Mouse (Mus musculus): Measurements from ENCODE around the gene Nme3.
"Not testable (repeated sequence)": the region's sequence is repeated elsewhere in the genome, so short reads cannot be mapped to it uniquely, and the experiment has no call there.

Gene Nme3

DNA sequence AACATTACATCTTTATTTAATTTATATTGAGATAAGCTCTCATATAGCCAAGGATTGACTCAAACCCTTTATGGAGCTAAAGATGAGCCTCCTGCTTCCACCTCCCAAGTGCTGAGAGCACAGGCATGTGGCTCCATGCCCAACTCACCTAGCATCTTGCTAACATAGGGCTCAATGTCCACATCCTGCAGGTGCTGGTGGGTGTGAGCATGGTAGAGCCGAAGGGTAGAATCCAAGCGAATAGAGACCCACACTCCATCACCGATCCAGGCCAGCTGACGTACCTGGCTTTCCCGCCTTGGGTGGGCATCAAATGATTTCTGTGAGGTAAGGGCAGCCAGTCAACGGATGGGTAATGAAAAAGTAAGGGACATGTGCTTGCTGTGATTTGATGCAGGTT, 3.7 kb downstream of the Nme3 start:
- DNase-seq (ENCODE audit: low spot score), result no peak

- DNase-seq (ENCODE audit: low spot score), result no peak
Observed at GRCm38 (mm10) chr17:24902124-24902523, 5.8 kb downstream of the Nme3 start.

- DNase-seq (ENCODE audit: low spot score), result peak; percentile 44
Observed at GRCm38 (mm10) chr17:24902671-24903474, 6.6 kb downstream of the Nme3 start.

DNA sequence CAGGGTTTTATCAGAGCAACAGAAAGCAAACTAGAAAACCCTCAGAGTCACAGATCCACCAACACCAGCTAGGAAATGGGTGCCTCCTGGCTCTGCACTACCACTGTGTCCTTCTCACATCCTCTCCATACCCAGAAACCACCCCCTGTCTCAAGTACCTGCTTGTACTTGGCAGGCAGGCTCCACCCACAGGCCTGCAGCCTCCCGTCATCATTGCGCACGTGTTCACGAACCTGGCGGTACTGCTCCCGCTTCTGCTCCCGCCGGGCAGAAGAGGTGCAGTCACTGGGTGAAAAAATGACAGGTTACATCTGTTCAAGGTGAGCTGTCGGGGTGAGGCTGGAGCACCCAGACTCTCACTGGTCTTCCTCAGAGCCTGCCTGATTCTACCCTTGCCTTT, 7.5 kb downstream of the Nme3 start:
- no peak for DNase-seq (ENCODE audit: low spot score)

GRCm38 (mm10) chr17:24907591-24907990, 11.3 kb downstream of the Nme3 start:
- DNase-seq (ENCODE audit: low spot score), result no peak

DNA sequence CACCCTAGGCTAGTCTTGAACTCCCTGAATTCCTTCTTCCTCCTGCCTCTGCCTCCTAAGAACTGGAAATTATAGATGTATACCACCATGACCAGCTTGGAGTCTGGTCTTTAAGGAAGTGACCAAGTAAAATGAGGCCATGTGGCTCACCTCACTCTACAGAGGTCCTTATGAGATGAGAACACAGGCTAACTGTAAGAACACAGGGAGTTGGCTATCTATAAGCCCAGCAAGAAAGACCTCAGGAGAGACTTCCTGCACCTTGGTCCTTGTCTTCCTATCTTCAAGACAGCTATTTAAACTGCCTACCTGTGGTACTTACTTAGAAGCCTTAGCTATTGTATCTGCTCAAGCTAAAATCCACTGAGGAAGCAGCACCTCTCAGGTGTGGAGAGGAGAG, 17.7 kb downstream of the Nme3 start:
- DNase-seq (ENCODE audit: low spot score), result no peak

DNA sequence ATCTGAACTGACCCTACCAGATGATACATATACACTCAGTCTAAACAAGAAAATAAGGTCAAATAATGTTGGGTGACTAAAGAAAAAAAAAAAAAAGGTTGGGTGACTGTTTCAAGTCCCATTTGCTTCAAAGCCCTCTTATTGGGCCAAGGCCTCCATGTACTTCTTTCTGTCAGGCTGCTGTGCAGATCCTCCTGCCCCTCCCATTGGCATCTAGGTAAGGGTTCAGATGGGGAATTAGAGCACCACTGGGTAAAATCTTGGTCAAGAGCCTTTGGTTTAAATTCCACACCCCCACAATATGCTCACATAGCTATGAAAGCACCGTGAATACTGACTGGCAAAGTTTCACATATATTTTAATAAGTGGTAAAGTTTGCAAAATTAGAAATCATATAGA, 26.9 kb downstream of the Nme3 start:
- DNase-seq (ENCODE audit: low spot score), result no peak

GRCm38 (mm10) chr17:24929506-24929905, 33.2 kb downstream of the Nme3 start:
- DNase-seq (ENCODE audit: low spot score), result peak; percentile 68

DNA sequence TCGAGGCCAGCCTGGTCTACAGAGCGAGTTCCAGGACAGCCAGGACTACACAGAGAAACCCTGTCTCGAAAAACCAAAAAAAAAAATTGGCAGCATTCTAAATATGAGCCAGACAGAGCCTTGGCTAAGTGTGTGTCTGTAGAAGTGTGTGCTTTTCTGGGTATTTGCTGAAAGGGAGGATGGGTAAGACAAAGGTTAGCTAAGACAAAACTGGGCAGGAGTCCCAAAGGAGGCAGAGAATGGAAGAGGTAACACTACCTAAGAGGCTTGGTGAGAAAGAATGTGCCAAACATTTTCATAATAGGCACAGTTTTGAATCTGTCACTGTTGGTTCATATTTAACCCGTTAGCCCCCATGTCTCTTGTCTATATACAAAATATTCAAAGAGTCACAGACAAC, 36.1 kb downstream of the Nme3 start:
- DNase-seq (ENCODE audit: low spot score), result no peak

- no peak for DNase-seq (ENCODE audit: low spot score)
Observed at GRCm38 (mm10) chr17:24933163-24933562, 36.9 kb downstream of the Nme3 start.

DNA sequence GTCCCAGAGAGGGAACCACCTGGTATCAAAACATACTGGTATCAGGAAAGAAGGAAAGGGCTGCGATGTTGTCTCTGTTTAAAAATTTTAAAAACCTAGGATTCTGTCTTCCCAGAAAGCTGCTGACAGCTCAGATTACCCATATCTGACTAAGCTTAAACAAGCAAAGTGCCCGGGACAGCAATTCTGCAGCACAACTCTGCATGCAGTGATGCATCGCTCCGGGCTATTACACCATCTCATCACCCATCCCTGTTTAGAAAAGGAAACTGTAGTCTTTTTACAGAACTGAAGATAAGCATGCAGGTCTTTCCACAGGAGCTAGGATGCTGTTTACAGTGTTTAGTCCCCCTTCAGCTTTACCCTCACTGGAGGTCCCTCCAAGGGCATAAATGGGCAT, 38.6 kb downstream of the Nme3 start:
- DNase-seq (ENCODE audit: low spot score), result peak; percentile 29

GRCm38 (mm10) chr17:24935666-24936065, 39.4 kb downstream of the Nme3 start:
- no peak for DNase-seq (ENCODE audit: low spot score)

DNA sequence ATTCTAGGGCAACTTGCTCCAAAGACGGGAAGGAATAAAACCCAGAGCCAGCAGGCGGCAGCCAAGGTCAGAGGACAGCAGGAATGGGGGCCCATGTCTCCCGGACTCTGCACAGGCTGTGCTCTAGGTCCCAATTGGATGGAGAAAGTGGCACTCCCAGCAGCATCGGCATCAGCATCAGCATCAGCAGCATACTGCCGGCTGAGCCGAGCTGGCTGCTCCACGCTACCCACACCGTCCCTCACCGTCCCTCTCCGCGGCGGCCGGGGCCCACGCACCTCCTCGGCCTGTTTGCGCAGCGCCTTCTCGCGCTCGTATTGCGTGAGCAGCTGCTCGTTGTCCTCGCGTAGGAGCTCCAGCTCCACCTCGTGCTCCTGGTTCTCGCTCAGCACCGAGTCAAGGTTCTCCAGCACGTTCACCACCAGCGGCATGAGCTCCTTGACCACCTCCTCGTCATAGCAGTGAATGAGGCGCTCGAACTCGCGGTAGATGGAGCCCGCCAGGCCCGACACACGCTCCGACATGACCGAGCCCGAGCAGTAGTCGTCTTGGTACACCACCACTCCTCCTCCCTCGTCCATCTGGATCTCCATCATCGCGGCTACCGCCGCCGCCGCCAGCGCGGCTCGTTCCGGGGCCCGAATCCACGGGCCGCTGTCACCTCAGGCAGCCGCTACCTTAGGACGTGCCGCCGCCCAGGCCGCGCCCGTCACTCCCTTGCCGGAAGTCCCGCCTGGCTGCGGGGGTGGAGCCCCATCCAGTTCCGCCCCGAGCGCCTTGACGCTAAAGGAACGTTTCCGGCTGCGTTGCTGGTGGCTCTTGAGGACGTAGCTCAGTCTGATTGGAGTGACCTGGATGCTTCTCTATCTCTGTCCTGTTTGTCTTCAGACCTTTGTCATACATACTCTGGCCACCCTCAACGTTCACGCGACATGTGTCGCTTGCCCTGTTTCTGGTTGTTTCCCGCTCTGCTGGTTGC, 40.2 kb downstream of the Nme3 start, which contains the start of gene Mapk8ip3:
TSS of gene Mapk8ip3 (minus strand) at position 719 of the 979 bp plus-strand sequence.
- peak; percentile 96 for DNase-seq (ENCODE audit: low spot score)

GRCm38 (mm10) chr17:24937266-24937665, 41.0 kb downstream of the Nme3 start:
- DNase-seq (ENCODE audit: low spot score), result no peak

GRCm38 (mm10) chr17:24942453-24942852, 46.2 kb downstream of the Nme3 start:
- DNase-seq (ENCODE audit: low spot score), result peak; percentile 25

- DNase-seq (ENCODE audit: low spot score), result no peak
Observed at GRCm38 (mm10) chr17:24943036-24943435, 46.7 kb downstream of the Nme3 start.

GRCm38 (mm10) chr17:24943589-24943988, 47.3 kb downstream of the Nme3 start:
- DNase-seq (ENCODE audit: low spot score), result not testable (repeated sequence)

Data from MN1 (cell line).